Mouse (Mus musculus): ENCODE results near the gene Fbn1. TPM values are rescaled to one million over a fixed set of nuclear protein-coding genes. Genes with fewer than 3 reads are reported as not detected.

Gene Fbn1
- not detected for polyA plus RNA-seq (2017; shearing (Covaris generic))

DNA sequence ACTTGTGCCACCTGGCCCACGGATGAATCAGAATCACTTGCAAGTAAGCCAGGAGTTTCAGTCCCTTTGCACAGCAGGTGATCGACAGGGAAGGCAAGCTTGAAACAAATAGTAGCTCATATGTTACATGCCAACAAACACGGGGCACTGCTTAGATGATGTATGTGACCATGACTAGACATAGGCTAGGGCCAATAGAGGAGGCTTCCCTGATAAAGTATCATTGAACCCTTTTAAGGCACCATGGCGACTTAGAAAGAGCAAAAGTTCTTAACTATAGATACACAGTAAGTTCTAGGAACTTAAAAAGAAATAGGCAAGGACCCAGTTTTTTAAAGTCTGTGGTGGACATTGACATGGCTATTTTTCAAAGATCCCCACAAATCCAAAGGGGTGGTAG lies at the start of gene Fbn1:
Fbn1 (minus strand) TSS at position 101 of the 400 bp plus-strand sequence.

DNA sequence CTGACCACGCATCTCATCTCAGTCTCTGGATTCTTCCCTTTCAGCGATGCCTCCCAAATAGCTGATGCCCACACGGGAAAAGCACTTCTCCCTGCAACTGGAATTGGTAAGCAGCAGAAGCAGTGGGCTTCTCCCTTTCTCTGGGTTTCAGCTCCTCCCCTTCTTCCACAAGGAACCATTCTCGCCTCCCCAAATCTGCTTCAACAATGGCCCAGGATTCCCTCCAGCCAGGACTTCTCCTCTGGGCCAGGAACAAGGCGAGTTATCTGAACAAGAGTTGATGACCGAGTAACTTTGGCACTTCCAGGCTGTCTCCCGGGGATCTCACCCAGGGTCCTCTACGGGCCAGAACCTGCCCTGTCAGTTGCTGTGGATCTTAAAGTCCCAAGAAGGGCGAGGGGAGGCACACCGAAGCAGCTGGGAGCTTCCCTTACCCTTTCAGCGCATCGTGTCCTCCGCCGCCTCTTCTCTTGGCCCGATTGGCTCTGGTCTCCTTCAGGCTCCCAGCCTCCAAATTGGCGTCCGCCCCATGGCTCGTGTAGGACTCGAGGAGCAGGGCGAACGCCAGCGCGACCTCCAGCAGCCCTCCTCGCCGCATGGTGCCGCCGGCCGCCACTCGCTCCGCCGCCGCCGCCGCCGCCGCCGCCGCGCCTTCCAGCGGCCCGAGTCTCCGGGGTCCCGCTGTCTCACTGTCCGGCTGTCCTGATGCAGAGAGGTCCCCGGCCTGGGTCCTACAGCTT lies 2.6 kb downstream of the Fbn1 start, which contains the start of gene Gm9913:
Gm9913 (plus strand) TSS at position 84 of the 740 bp plus-strand sequence.

Other genes starting within 250 kb of the Fbn1 start
- not detected for gene Gm9913, start 2.9 kb downstream of the Fbn1 start, polyA plus RNA-seq (2017; shearing (Covaris generic))
- gene Cep152, start 117.1 kb upstream of the Fbn1 start, polyA plus RNA-seq (2017; shearing (Covaris generic)): 16.2 TPM
- 10.8 TPM for gene Eid1, start 165.1 kb upstream of the Fbn1 start, polyA plus RNA-seq (2017; shearing (Covaris generic))
- gene Shc4, start 216.2 kb upstream of the Fbn1 start, polyA plus RNA-seq (2017; shearing (Covaris generic)): 0.12 TPM

Data from CD4-positive, CD25-positive, alpha-beta regulatory T cell, adult 9 weeks (primary cell).